Mouse (Mus musculus) cerebellum, adult 9-10 months (tissue): Measurements from ENCODE around the gene Slc25a47.
"Not testable (repeated sequence)": the region's sequence is repeated elsewhere in the genome, so short reads cannot be mapped to it uniquely, and the experiment has no call there.

Experiments
- DNase-seq: peaks from one replicate; pipeline ENCODE4 v3.0.0; 2022

Slc25a47 gene

DNA sequence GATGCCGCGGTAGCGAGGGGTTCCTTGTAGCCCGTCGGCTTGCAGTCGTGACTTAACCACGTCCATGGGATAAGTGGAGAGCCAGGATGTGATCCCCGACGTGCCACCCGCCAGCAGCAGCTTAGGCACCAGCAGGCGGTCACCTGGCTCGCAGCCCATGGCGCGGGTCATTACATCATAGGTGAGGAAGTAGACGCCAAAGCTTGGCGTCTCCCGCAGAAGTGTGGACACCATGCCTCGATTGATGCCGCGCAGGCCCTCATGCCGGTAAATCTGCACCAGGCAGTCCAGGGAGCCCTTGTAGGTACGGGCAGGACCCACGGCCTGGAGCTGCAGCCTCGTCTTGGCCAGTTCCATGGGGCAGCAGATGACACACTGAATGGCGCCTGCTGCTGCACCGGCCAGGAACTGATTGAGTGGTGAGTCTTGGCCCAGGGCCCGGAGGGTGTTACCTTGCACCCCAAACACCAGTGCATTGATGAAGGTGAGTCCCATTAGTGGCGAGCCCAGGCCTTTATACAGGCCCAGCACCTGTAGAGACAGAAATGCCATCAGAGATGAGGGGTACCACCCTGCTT lies 8.8 kb upstream of the Slc25a47 start:
- DNase-seq: peak; percentile 87

DNA sequence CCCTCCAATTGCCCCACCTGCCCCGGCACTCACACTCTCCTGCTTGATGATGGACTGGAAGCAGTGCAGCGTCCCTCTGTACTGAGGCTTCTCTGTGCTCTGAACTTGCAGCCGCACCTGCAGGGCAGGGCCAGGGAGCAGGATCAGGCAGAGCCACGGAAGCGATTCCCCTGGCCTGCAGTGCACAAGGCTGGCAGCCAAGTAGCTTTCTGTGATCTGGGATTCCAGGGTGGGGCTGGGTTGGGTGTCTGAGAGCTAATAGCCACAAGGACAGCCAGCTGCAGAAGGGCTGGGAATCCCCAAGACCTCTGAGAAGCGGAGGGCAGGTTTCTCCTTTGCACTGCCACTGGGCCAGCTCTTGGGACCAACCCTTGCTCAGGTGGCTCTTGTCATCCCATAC lies 8.2 kb upstream of the Slc25a47 start:
- DNase-seq: no peak

DNA sequence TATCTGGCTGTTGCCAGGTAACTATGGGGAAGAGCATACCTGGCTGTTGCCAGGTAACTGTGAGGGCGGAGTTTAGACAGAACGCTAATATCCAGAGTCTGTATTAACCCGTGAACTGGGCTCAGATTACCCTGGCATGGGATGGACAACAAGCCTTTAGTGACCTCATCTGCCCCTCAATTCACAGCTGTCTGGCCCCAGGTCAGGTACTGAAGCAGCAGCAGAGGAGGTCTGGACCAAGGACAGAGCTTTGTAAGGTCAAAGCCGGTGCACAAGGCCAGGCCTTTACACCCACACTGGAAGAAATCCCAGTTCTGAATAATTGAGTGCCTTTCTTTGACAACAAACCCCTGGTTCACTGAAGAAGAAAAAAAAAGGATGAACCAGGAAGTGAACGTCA lies 6.2 kb upstream of the Slc25a47 start:
- DNase-seq: peak; percentile 30

GRCm38 (mm10) chr12:108830358-108830757 lies 5.5 kb upstream of the Slc25a47 start:
- DNase-seq: no peak

- DNase-seq: peak; percentile 79
Observed at GRCm38 (mm10) chr12:108831966-108832643, 3.7 kb upstream of the Slc25a47 start.

DNA sequence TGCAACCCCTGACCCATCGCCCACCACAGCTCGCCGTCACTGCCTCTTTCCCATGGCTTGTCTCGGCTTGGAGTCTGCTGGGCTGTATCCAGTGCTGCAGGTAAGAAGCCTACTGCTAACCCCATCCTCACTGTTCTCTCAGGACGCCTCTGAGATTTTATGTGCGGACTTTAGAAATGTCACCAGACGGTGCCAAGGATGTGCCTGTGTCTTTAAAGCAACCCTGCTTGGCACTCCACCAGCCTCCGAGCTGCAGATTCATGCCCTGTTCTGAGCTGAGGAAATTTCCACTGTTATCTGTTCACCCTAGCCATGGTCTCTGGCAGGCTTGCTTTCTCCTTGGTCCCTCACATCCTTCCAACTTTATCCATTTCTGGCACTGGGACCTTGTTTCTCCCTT lies 3.0 kb upstream of the Slc25a47 start:
- peak; percentile 86 for DNase-seq

DNA sequence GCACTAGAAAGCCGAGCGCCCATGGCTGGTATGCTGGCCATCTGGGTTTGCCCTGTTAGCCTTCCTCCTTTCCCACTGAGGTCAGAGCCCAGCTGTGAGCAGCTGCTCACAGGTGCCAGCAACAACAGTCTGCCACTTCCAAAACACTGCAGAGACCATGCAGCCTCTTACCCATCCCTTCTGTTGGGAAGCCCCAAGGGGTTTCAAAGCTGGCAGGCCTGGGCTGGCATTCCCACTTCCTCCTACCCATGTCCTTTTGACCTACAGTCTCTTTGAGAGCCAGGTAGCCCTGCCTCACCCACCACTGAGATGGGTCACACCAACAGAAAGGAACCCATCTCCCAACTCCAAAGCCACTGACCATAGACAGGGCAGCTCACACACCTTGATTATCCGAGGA lies 2.4 kb upstream of the Slc25a47 start:
- peak; percentile 52 for DNase-seq

DNA sequence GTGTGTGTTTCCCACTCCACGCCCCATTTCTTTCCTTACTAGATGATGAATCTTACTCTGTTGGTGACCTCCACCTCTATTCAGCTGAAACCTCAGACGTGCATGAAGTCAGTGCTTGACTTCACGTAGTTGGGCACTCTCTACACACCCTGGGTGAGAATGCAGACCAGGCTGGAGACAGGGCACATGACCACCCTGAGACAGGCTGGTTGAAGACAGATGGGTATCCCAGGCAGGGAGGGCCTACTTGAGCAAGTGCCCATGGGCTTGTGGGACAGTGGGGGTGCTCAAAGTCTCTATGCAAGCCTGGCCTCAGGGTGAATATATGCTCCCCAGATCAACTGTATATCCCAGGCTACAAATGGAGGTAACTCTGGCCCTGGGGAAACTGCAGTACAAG lies 1.5 kb upstream of the Slc25a47 start:
- DNase-seq: peak; percentile 57

DNA sequence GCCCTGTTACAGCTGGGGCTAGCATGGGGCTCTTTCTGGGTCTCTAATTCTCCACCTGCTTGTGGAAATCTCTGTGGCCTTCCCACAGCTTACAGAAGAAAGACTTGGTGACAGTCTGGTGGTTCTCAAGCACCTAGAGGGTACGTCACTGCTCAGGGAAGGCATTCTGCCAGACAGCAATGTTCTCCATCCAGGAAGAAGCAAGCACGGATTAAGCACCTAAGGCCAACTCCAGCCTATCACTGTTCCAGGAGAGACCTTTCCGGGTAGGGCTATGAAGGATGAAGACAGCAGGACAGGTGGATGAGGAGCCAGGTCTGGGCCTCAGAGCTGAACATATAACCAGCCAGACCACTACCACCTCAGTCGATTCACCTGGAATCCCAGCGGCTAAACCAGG lies 1.1 kb upstream of the Slc25a47 start:
- DNase-seq: peak; percentile 73

DNA sequence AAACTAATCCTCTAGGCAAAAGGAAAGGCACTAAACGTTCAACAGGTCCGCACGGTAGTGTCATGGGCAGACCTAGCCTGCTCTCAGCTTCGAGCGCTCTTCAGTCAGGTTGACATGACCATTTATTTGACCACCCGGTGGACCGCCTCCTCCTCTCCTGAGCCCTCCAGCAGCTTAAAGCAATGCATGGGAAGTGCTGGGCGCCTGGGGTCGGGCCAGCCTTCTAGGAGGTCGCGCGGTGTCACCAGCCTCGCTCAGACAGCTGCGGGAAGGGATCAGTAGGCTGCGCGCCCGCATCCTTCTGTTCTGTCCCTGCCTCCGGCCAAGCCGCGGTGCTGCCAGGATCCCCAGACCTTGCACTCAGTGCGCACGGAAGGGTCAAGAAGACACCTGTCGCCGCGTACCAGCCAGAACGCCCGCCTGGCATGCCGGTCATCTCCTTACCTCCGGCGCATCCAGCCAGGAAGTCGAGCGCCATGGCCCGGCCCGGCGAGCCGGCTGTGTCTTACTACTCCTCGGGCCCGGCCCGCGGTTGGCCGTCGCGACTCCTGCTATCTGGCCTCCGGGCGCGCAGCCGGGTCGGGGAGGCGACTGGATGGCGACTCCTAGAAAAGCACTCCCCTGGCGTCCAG lies 522 bp upstream of the Slc25a47 start:
- no peak for DNase-seq

- DNase-seq: peak; percentile 53
Observed at GRCm38 (mm10) chr12:108836722-108837121, 876 bp downstream of the Slc25a47 start.

GRCm38 (mm10) chr12:108841181-108841580 lies 5.3 kb downstream of the Slc25a47 start:
- DNase-seq: no peak

DNA sequence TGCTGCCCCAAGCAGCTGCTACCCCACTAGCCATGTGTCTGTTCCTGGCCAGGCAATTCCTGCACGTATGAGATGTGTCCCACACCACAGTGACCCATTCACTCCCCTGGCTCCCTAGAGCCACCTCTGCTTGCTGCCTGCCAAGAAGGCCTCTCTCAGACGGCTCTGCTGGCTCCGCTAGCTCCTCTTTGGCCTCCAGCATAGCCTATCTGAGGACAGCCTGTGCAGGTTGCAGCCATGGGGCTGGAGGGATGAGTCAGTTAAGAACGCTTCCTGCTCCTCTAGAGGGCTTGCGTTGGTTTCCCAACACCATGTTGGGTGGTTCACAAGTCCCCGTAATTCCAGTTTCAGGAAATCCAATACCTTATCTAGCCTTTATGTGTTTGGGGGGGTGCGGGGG lies 6.8 kb downstream of the Slc25a47 start:
- no peak for DNase-seq

DNA sequence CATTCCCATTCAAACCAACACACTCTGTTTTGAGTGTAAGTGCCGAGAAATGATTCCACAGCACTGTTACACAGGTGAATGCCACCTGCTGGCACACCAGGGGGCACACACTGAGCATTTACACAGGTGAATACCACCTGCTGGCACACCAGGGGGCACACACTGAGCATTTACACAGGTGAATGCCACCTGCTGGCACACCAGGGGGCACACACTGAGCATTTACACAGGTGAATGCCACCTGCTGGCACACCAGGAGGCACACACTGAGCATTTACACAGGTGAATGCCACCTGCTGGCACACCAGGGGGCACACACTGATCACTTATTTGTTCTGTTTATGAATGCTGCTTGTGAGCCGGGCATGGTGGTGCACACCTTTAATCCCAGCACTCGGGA lies 12.2 kb downstream of the Slc25a47 start:
- DNase-seq: not testable (repeated sequence)

GRCm38 (mm10) chr12:108849488-108850022 lies 13.7 kb downstream of the Slc25a47 start:
- no peak for DNase-seq

DNA sequence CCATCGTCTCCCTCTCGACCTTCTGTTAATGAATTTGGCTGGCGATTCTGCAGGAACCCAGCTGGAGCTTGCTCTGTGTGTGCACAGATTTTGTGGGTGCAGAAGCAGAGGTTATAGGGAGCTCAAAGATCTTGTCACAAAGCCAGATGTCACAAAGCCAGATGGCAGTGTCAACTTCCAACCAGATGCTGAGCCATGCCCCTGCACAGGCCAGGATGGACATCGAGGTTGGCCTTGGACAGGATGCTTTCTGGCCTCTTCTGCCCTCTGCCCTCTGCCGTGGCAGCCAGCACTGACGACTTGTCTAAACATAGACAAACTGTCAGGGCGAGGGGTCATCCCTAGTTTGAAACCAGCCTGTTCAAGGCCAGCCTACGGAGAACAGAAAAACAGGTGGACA lies 14.3 kb downstream of the Slc25a47 start:
- no peak for DNase-seq

GRCm38 (mm10) chr12:108850886-108851285 lies 15.0 kb downstream of the Slc25a47 start:
- DNase-seq: no peak

DNA sequence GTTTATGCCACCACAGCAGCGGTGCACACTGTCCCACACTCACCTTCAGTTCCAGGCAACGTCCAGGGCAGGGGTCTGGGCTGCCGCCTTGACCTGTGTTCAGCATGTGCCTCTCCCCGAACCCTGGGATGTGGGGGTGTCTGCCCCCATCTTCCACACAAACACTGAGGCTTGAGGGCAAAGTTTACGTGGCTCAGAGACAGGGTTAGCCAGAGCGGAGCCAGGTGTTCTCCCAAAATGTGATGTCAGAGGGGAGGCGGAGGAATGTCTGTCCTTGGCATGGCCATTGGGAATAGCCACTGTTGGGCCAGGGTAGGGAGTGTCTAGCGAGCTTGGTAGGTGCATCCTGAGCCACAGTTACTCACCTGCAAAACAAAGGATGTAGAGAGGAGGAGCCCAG lies 17.0 kb downstream of the Slc25a47 start:
- no peak for DNase-seq

DNA sequence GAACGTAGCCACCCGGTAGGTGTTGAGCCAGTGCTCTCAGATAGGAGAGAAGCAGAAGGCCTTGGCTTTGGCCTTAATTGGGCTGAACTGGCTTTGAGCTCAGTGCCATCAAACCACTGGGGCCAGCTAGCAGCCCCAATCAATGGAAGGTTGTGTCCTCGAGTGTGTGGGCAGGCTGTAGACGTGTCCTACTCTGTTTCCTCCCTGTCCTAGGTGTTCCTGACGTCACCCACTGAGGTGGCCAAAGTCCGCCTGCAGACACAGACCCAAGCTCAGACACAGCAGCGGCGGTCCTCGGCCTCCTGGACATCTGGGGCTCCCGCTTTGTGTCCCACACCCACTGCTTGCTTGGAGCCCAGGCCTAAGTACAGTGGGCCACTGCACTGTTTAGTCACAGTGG lies 19.2 kb downstream of the Slc25a47 start:
- no peak for DNase-seq

- no peak for DNase-seq
Observed at GRCm38 (mm10) chr12:108856186-108856585, 20.3 kb downstream of the Slc25a47 start.

DNA sequence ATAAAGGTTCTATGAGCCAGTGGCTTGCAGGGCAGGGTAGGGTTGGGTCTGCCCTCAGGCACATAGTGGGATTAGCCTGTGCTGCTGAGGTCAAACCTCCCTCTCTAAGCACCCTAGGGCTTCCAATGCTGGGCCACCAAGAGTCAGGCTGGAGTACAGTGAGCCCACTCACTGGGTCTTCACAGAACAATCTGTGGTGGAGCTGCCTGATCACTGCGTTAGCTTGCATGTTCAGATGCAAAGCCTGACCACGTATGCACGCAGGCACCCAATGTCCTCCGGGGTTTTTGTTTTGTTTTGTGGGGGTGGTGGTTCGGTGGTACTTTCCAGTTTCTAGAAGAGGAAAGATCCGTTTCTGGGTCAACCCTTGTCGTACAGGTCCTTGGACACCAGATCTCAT lies 21.3 kb downstream of the Slc25a47 start:
- DNase-seq: no peak

DNA sequence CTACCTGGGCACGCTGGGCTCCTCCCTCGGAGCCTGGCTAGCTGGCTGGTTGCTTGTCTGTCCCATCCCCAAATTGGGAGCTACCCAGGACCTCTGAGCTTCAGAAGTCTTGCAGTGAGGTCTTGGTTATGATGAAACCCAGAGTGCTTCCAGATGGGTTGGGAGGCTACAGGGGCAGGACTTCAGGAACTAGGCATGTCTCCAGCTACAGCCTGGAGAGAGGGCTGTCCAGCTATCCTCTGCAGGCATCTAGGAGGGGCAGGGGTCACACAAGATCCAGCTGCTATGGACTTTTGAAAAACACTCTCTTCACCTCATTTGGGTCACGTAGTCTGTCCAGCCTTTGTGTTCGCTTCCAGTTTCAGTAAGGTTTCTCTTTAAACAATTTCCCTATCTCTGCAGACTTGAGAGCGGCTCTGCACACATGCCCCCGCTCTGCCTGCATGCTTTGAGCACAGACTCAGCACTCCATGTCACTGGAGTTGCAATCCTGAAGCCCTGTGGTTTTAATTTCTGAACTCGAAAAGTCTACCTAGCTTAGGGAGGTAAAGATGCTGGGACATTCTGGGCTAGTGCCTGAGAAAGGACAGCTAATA lies 21.8 kb downstream of the Slc25a47 start:
- DNase-seq: no peak

DNA sequence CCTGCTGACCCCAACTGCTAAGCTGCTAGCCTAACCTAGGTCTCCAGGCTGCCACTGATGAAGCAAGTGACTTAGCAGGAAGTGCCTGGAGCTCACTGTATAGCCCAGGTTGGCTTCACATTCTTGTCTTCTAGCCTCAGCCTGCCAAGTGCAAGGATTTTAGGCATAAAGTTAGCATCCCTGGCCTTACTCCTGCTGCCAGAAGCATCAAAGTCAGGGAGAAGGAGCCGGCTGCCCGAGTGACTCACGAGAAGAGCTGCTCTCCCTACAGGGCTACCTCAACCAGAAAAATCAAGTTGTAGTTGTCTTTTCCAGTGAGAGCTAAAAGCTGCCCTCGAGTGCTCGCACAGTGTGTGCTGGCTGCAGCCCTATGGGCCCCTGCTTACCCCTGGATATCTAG lies 22.6 kb downstream of the Slc25a47 start:
- DNase-seq: no peak

- no peak for DNase-seq
Observed at GRCm38 (mm10) chr12:108865007-108865494, 29.2 kb downstream of the Slc25a47 start.
